Mouse (Mus musculus) gastrocnemius, adult 2 months (tissue): ENCODE results near the gene Gm26965. TPM values are rescaled to one million over a fixed set of nuclear protein-coding genes. Genes with fewer than 3 reads are reported as not detected.
A peak's percentile ranks its signal among the peaks of the same experiment; 100 is the strongest.
"Not testable (repeated sequence)": the region's sequence is repeated elsewhere in the genome, so short reads cannot be mapped to it uniquely, and the experiment has no call there.

Experiments used
- DNase-seq: peaks from one replicate; pipeline ENCODE4 v3.0.0; 2022
- H3K27ac ChIP-seq: fragments of 200-600 bp; 2 replicates; pipeline ENCODE4 v1.8.1; 2022; ENCODE audit warnings: mild to moderate bottlenecking
- H3K4me3 ChIP-seq: fragments of 200-600 bp; 2 replicates; pipeline ENCODE4 v1.8.1; 2022; ENCODE audit warnings: mild to moderate bottlenecking, moderate library complexity
- CTCF ChIP-seq: fragments of 200-600 bp; IDR thresholded peaks from 2 replicates; pipeline ENCODE4 v1.8.1; 2022; ENCODE audit warnings: antibody characterized with exemption, mild to moderate bottlenecking, moderate library complexity
- intact Hi-C: fragments of 180-260 bp; cut with DNase I; formaldehyde crosslinking; loops from one replicate; pipeline ENCODE4 v1.15.1; 2025
- total RNA-seq, 2 experiments: library from RNA; stranded (reverse); gene quantifications; 2 replicates each; pipeline ENCODE4 v1.2.3; 2021

The Gm26965 gene
- total RNA-seq, 2 experiments from 2014 or later, result 0.20 TPM; not detected in 1

GRCm38 (mm10) chr13:67483625-67484423 lies 42.1 kb downstream of the Gm26965 start, which contains the start of gene Zfp874b:
Zfp874b (minus strand) TSS chr13:67484258.
- DNase-seq, result peak; percentile 89
- intact Hi-C loops, result no loop called here
- no peak for TF ChIP-seq CTCF
- peak within 1 kb of the TSS; percentile 93 for H3K27ac ChIP-seq
- H3K4me3 ChIP-seq, result peak within 1 kb of the TSS; percentile 94

- no peak for TF ChIP-seq CTCF
- intact Hi-C loops, result no loop called here
- Histone ChIP-seq H3K27ac (no peak overlapping the region), H3K4me3 (no peak overlapping the region)
- no peak for DNase-seq
These were observed 44.4 kb downstream of the Gm26965 start for GRCm38 (mm10) chr13:67481528-67481927.

GRCm38 (mm10) chr13:67469274-67469673 lies 56.7 kb downstream of the Gm26965 start:
- TF ChIP-seq CTCF, result no peak
- no peak for DNase-seq
- H3K4me3 ChIP-seq, result no peak overlapping the region
- no peak overlapping the region for H3K27ac ChIP-seq
- intact Hi-C loops, result no loop called here

- H3K27ac ChIP-seq, intact Hi-C loops, H3K4me3 ChIP-seq, DNase-seq: not testable (repeated sequence)
These were observed 62.3 kb downstream of the Gm26965 start for GRCm38 (mm10) chr13:67463506-67464185.

- DNase-seq, result no peak
- TF ChIP-seq CTCF, result no peak
- peak overlapping the region; percentile 72 for H3K4me3 ChIP-seq
- intact Hi-C loops, result no loop called here
- peak overlapping the region; percentile 88 for H3K27ac ChIP-seq
These were observed 74.0 kb downstream of the Gm26965 start for GRCm38 (mm10) chr13:67452021-67452309.

GRCm38 (mm10) chr13:67451172-67452020 lies 74.6 kb downstream of the Gm26965 start, which contains the start of gene Zfp874a:
Zfp874a (minus strand) TSS chr13:67451624.
- peak; percentile 92 for DNase-seq
- Histone ChIP-seq H3K27ac (peak within 1 kb of the TSS; percentile 88), H3K4me3 (peak within 1 kb of the TSS; percentile 72)
- no peak for TF ChIP-seq CTCF
- intact Hi-C loops, result no loop called here

Other genes with a start within 250 kb of the Gm26965 start
- 1 to 10 TPM; 1.3 to 1.5 TPM for gene Zfp458, start 247.7 kb downstream of the Gm26965 start, total RNA-seq
- gene Zfp457, start 219.7 kb downstream of the Gm26965 start, total RNA-seq, result 1 to 10 TPM; 4.0 to 4.4 TPM
- 1 to 10 TPM; 1.5 to 1.6 TPM for gene Zfp595, start 193.6 kb downstream of the Gm26965 start, total RNA-seq
- gene Gm28044, start 165.6 kb downstream of the Gm26965 start, total RNA-seq, result 1 to 10 TPM; 1.2 to 1.6 TPM
- 1 to 10 TPM; 1.1 to 1.2 TPM for gene Zfp953, start 165.5 kb downstream of the Gm26965 start, total RNA-seq
- not detected for gene Gm28041, start 150.4 kb downstream of the Gm26965 start, total RNA-seq
- under 1 TPM; 0.20 to 0.53 TPM for gene Zfp456, start 150.3 kb downstream of the Gm26965 start, total RNA-seq
- gene Zfp429, start 126.3 kb downstream of the Gm26965 start, total RNA-seq, result 1 to 10 TPM; 1.0 to 1.7 TPM
- 1 to 10 TPM in 1 of 2 experiments, under 1 TPM in 1; 0.92 to 1.2 TPM for gene Zfp459, start 104.7 kb downstream of the Gm26965 start, total RNA-seq
- gene Zfp874a, start 74.5 kb downstream of the Gm26965 start, total RNA-seq, result 1 to 10 TPM; 6.5 to 8.3 TPM
- 10 to 100 TPM; 13.4 to 13.8 TPM for gene Zfp874b, start 41.9 kb downstream of the Gm26965 start, total RNA-seq
- gene Zfp58, start 25.6 kb downstream of the Gm26965 start, total RNA-seq, result 1 to 10 TPM; 4.2 to 4.8 TPM
- 1 to 10 TPM; 3.5 to 5.2 TPM for gene Zfp87, start within 50 bp of the Gm26965 start, total RNA-seq
- gene Zfp748, start 27.7 kb upstream of the Gm26965 start, total RNA-seq, result 1 to 10 TPM; 2.3 TPM
- gene Zfp729b, start 83.6 kb upstream of the Gm26965 start, total RNA-seq, result 1 to 10 TPM; 2.4 to 3.4 TPM
- 1 to 10 TPM in 1 of 2 experiments, under 1 TPM in 1; 0.13 to 1.6 TPM for gene Gm49345, start 111.6 kb upstream of the Gm26965 start, total RNA-seq
- gene Zfp729a, start 111.6 kb upstream of the Gm26965 start, total RNA-seq, result 1 to 10 TPM; 3.6 to 3.7 TPM
- gene Zfp738, start 160.9 kb upstream of the Gm26965 start, total RNA-seq, result 1 to 10 TPM; 2.3 to 3.5 TPM
- gene Zfp65, start 203.0 kb upstream of the Gm26965 start, total RNA-seq, result 1 to 10 TPM; 3.5 to 4.8 TPM
- 1 to 10 TPM; 1.6 TPM for gene Zfp85, start 229.1 kb upstream of the Gm26965 start, total RNA-seq